ENCODE assay signal across 14 mouse cellular contexts in the genomic region with DNA sequence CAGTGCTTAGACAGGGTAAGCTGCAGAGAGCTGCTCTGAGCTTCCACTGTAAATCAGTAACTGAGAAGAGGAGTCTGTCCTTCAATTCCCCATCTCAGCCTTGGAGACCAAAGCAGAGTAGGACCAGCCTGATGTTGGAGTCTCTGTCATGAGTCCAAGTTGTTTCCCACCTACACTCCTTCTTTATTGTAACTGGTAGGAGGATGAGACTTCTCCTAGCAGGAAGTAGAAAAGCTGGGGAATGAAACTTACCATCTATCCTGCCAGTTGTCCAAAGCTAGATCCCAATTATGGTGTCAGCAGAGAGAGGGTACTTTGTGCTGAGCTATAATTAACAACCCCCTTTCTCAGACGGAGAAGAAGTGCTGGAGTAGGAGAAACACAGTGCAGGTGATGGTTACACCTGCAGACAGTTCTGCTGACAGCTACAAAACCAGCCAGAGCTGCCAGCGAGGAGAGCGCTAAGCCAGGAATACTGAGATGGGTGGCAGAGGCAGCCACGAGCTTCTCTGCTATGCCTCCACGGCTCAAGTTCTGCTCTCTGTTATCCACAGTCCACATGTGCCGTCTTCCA.
"Had no signal": no experiment of that assay in that cellular context is flagged by ENCODE, and none has a peak within 500 bp of the region (broad histone marks: within the 10 kb centered on the region; RNA-seq: fewer than 3 reads in every experiment).

No protein-coding gene starts in this region.

- H3K4me1 ChIP-seq: liver, embryonic 15.5 days had no signal

- DNase-seq: kidney, adult 8-10 months; kidney, postnatal 4 days; lung, adult 2 months; lung, postnatal 36 days; thymus, adult 18-20 months; thymus, postnatal 25 days had no signal

- H3K27ac ChIP-seq: hindbrain, postnatal 0 days; layer of hippocampus, adult 2 months; limb, embryonic 10.5 days; liver, embryonic 15.5 days; midbrain, embryonic 13.5 days; neural tube, embryonic 15.5 days; stomach, postnatal 0 days had no signal

- H3K27me3 ChIP-seq: liver, embryonic 15.5 days; midbrain, embryonic 13.5 days; neural tube, embryonic 15.5 days had no signal

- H3K4me3 ChIP-seq: layer of hippocampus, adult 2 months; limb, embryonic 10.5 days; liver, embryonic 15.5 days; midbrain, embryonic 13.5 days; myocyte; neural tube, embryonic 15.5 days had no signal
